10 mouse cellular contexts compared by ENCODE assay signal in genomic region chr7:143395113-143395563, GRCm38 (mm10).
DNase-seq lines count a peak whose midpoint lies in the region; ATAC-seq and TF ChIP-seq lines count a peak whose summit lies in the region.
"Had no signal": no experiment of that assay in that cellular context is flagged by ENCODE, and none has a peak within 500 bp of the region (broad histone marks: within the 10 kb centered on the region; RNA-seq: fewer than 3 reads in every experiment).

No protein-coding gene starts in this region.

- no peak overlapping the region for H3K9ac ChIP-seq in lung, postnatal 0 days (replicated peaks; ENCODE audit: low read depth)
- no peak overlapping the region for H3K9ac ChIP-seq in forebrain, embryonic 14.5 days (ENCODE audit: low read length)
- H3K9ac ChIP-seq in hindbrain, embryonic 16.5 days (ENCODE audit: low read depth, low read length) = no peak overlapping the region
- H3K9ac ChIP-seq: liver, embryonic 13.5 days had no signal

- H3K4me1 ChIP-seq in heart, embryonic 10.5 days = peaks cover 25% of the 10 kb centered on the region
- H3K4me1 ChIP-seq in lung, postnatal 0 days (ENCODE audit: insufficient read depth, low read depth, low read length) = no peaks in the 10 kb centered on the region
- H3K4me1 ChIP-seq in forebrain, embryonic 14.5 days (ENCODE audit: control insufficient read depth, insufficient read depth, low read length) = peaks cover 5% of the 10 kb centered on the region
- H3K4me1 ChIP-seq in hindbrain, embryonic 16.5 days (ENCODE audit: control insufficient read depth, insufficient read depth, low read depth, low read length) = peaks cover 4% of the 10 kb centered on the region; the same call in 1 of the 2 replicates

- H3K4me2 ChIP-seq in lung, postnatal 0 days (replicated peaks; ENCODE audit: low read depth, low read length) = no peak overlapping the region
- H3K4me2 ChIP-seq in forebrain, embryonic 14.5 days (ENCODE audit: low read length) = no peak overlapping the region
- no peak overlapping the region for H3K4me2 ChIP-seq in hindbrain, embryonic 16.5 days (ENCODE audit: low read length)
- H3K4me2 ChIP-seq: liver, embryonic 13.5 days had no signal

- H3K27me3 ChIP-seq in heart, embryonic 10.5 days (ENCODE audit: insufficient read depth, poor library complexity, severe bottlenecking) = no peaks in the 10 kb centered on the region
- no peaks in the 10 kb centered on the region for H3K27me3 ChIP-seq in lung, postnatal 0 days (replicated peaks; ENCODE audit: insufficient read depth, low read length)
- peaks cover 16% of the 10 kb centered on the region for H3K27me3 ChIP-seq in forebrain, embryonic 14.5 days (replicated peaks; ENCODE audit: control insufficient read depth, insufficient read depth, low read length)
- no peaks in the 10 kb centered on the region for H3K27me3 ChIP-seq in hindbrain, embryonic 16.5 days (replicated peaks; ENCODE audit: control insufficient read depth, insufficient read depth, low read length)
- H3K27me3 ChIP-seq: liver, embryonic 13.5 days had no signal

- no peaks in the 10 kb centered on the region for H3K9me3 ChIP-seq in heart, embryonic 10.5 days
- H3K9me3 ChIP-seq in lung, postnatal 0 days (ENCODE audit: low read length) = no peaks in the 10 kb centered on the region
- no peaks in the 10 kb centered on the region for H3K9me3 ChIP-seq in forebrain, embryonic 14.5 days (replicated peaks; ENCODE audit: control insufficient read depth, low read length)
- peaks cover 5% of the 10 kb centered on the region; the same call in 1 of the 2 replicates for H3K9me3 ChIP-seq in hindbrain, embryonic 16.5 days (ENCODE audit: control insufficient read depth, low read length)
- H3K9me3 ChIP-seq: liver, embryonic 13.5 days had no signal

- WGBS in heart, embryonic 10.5 days = 31% methylated on average over 9 of the region's 9 CpGs
- 49% methylated on average over 9 of the region's 9 CpGs for WGBS in lung, postnatal 0 days
- 88% methylated on average over 9 of the region's 9 CpGs for WGBS in forebrain, embryonic 14.5 days
- 72% methylated on average over 9 of the region's 9 CpGs for WGBS in hindbrain, embryonic 16.5 days

- peak overlapping the region; percentile 82 for H3K27ac ChIP-seq in heart, embryonic 10.5 days
- H3K27ac ChIP-seq in lung, postnatal 0 days (ENCODE audit: low read length) = no peak overlapping the region
- H3K27ac ChIP-seq in forebrain, embryonic 14.5 days (ENCODE audit: low read depth, low read length) = no peak overlapping the region
- H3K27ac ChIP-seq in hindbrain, embryonic 16.5 days (ENCODE audit: low read depth, low read length) = no peak overlapping the region
- H3K27ac ChIP-seq: liver, embryonic 13.5 days had no signal

- intact Hi-C loops in gastrocnemius, postnatal 14 days (cut with DNase I; ENCODE audit: low total_unique reads) = no loop called here

- TF ChIP-seq CTCF in lung, postnatal 0 days (IDR thresholded peaks at IDR 0.05) = no peak

- H3K36me3 ChIP-seq in heart, embryonic 10.5 days = 0 out of 2 replicates have a peak, but pooled peaks cover 5% of the 10 kb centered on the region
- H3K36me3 ChIP-seq in lung, postnatal 0 days (ENCODE audit: insufficient read depth, low read length) = no peaks in the 10 kb centered on the region
- no peaks in the 10 kb centered on the region for H3K36me3 ChIP-seq in forebrain, embryonic 14.5 days (ENCODE audit: control insufficient read depth, insufficient read depth, low read length)
- H3K36me3 ChIP-seq in hindbrain, embryonic 16.5 days (ENCODE audit: control insufficient read depth, insufficient read depth, low read length) = no peaks in the 10 kb centered on the region
- H3K36me3 ChIP-seq: liver, embryonic 13.5 days had no signal

- DNase-seq in gastrocnemius, postnatal 14 days = peak; percentile 43
- DNase-seq in heart, embryonic 10.5 days (ENCODE audit: low spot score) = peak; percentile 84
- peak; percentile 23 for DNase-seq in kidney, adult 9 months
- peak; percentile 49 for DNase-seq in lung, postnatal 0 days (ENCODE audit: low spot score)
- no peak for DNase-seq in embryo, embryonic 10 days (ENCODE audit: low spot score)
- no peak for DNase-seq in forebrain, embryonic 14.5 days (ENCODE audit: low spot score)
- DNase-seq: cerebellum, postnatal 36 days; liver, embryonic 13.5 days; right cerebral cortex, postnatal 25 days had no signal

- peak; percentile 85 for ATAC-seq in lung, postnatal 0 days
- no peak for ATAC-seq in forebrain, embryonic 14.5 days
- no peak for ATAC-seq in hindbrain, embryonic 16.5 days

- peak; percentile 40 for TF ChIP-seq EP300 in lung, postnatal 0 days (IDR thresholded peaks at IDR 0.05)

- no peak overlapping the region for H3K4me3 ChIP-seq in heart, embryonic 10.5 days
- H3K4me3 ChIP-seq in lung, postnatal 0 days (ENCODE audit: low read depth, low read length) = no peak overlapping the region
- no peak overlapping the region for H3K4me3 ChIP-seq in forebrain, embryonic 14.5 days (ENCODE audit: low read depth, low read length)
- no peak overlapping the region for H3K4me3 ChIP-seq in hindbrain, embryonic 16.5 days (ENCODE audit: low read length)
- H3K4me3 ChIP-seq: liver, embryonic 13.5 days had no signal

Comparison
In these comparisons a context has a peak if more than half of its experiments do, and no peak if none do; other contexts are left out.
1. DNase-seq: peak in gastrocnemius, postnatal 14 days (single experiment), heart, embryonic 10.5 days (single experiment), kidney, adult 9 months (single experiment) and lung, postnatal 0 days (single experiment); none in embryo, embryonic 10 days (single experiment) and forebrain, embryonic 14.5 days (single experiment).